Mouse (Mus musculus) heart, adult 2 months (tissue): ENCODE measurements around the gene Ddrgk1. TPM values are rescaled to one million over a fixed set of nuclear protein-coding genes. Genes with fewer than 3 reads are reported as not detected.

Source experiments
- DNase-seq, 2 experiments: peaks; one replicate each; pipeline ENCODE4 v3.0.0; 2021
- H3K27ac ChIP-seq: fragments of 200-600 bp; 2 replicates; pipeline ENCODE4 v1.8.1; 2022
- H3K27me3 ChIP-seq: fragments of 200-500 bp; 2 replicates; pipeline ENCODE4 v1.6.1; 2012; ENCODE audit warnings: mild to moderate bottlenecking, low read length, inconsistent platforms, mixed read lengths; ENCODE audit not compliant: control insufficient read depth, insufficient read depth
- H3K36me3 ChIP-seq: fragments of 200-500 bp; 2 replicates; pipeline ENCODE4 v1.6.1; 2012; ENCODE audit warnings: low read length, inconsistent platforms; ENCODE audit not compliant: control insufficient read depth, insufficient read depth
- H3K4me1 ChIP-seq: fragments of 200-500 bp; 2 replicates; pipeline ENCODE4 v1.6.1; 2011; ENCODE audit warnings: low read length; ENCODE audit not compliant: control insufficient read depth, insufficient read depth
- H3K4me3 ChIP-seq: fragments of 200-600 bp; 2 replicates; pipeline ENCODE4 v1.8.1; 2022
- H3K79me2 ChIP-seq: fragments of 200-500 bp; replicated peaks from 2 replicates; pipeline ENCODE4 v1.6.1; 2012; ENCODE audit warnings: mild to moderate bottlenecking, inconsistent platforms, low read length, moderate library complexity, mixed read lengths; ENCODE audit not compliant: control insufficient read depth, insufficient read depth
- H3K9ac ChIP-seq: fragments of 200-500 bp; 2 replicates; pipeline ENCODE4 v1.6.1; 2012; ENCODE audit warnings: low read depth, mild to moderate bottlenecking, control low read depth, inconsistent platforms, low read length, mixed read lengths
- CTCF ChIP-seq: fragments of 200-600 bp; IDR thresholded peaks from 2 replicates; pipeline ENCODE4 v1.8.1; 2022; ENCODE audit warnings: antibody characterized with exemption, mild to moderate bottlenecking, moderate library complexity
- EP300 ChIP-seq: fragments of 200-500 bp; IDR thresholded peaks from 2 replicates; pipeline ENCODE4 v1.6.1; 2011; ENCODE audit warnings: low read depth, low read length, control low read depth; ENCODE audit not compliant: insufficient read depth
- POLR2A ChIP-seq: fragments of 200-500 bp; IDR thresholded peaks from 2 replicates; pipeline ENCODE4 v1.6.1; 2011; ENCODE audit warnings: mild to moderate bottlenecking, low read depth, low read length, control low read depth; ENCODE audit not compliant: insufficient read depth
- WGBS: fragments of 180-500 bp; shearing (Covaris S2); methylation state at CpG from one replicate; pipeline ENCODE4 v1.1.7; 2018; 5-methylcytosine and 5-hydroxymethylcytosine counted together
- intact Hi-C: fragments of 180-260 bp; cut with DNase I; formaldehyde crosslinking; loops from one replicate; pipeline ENCODE4 v1.15.1; 2025
- long read RNA-seq: library from polyadenylated mRNA; stranded (forward); transcript quantifications from one replicate; pipeline ENCODE4 v2.0.0, GENCODE M21; 2021
- polyA plus RNA-seq: library from polyadenylated mRNA; depleted of rRNA; stranded (reverse); fragments of >200 nt; gene quantifications from 2 replicates; pipeline ENCODE4 v1.2.3, GENCODE M21; 2012; rRNA removed
- total RNA-seq, 2 experiments: library from RNA; stranded (reverse); gene quantifications; 2 replicates each; pipeline ENCODE4 v1.2.3; 2021

Ddrgk1 gene
- total RNA-seq (10 to 100 TPM; 71.1 to 96.0 TPM), polyA plus RNA-seq (35.2 and 47.0 TPM in 2 replicates)
- long read RNA-seq, transcript Ddrgk1-201 (9 exons, 1,238 nt), result major isoform, 49 of 57 reads
- long read RNA-seq, partial matches to known transcripts, result 4 of 57 reads
- long read RNA-seq, other reads (novel, unspliced or antisense), result 4 of 57 reads

GRCm38 (mm10) chr2:130664102-130664701 is at the start of gene Ddrgk1:
Gene Ddrgk1 (minus strand): TSS chr2:130664659.
- intact Hi-C loops, result loop anchor here (2.0 to 10.0 kb wide), 2 partner anchors 21 to 239 kb away; partner anchors contain the start of genes Lzts3, Pced1a and Vps16
- Histone ChIP-seq H3K27me3 (no peaks in the 10 kb centered on the region), H3K27ac (peak within 1 kb of the TSS; percentile 96), H3K9ac (peak within 1 kb of the TSS; percentile 98), H3K4me1 (peaks cover 14% of the 10 kb centered on the region), H3K4me3 (peak within 1 kb of the TSS; percentile 80), H3K79me2 (no peaks in the 10 kb centered on the region; the same call in none of the 2 replicates), H3K36me3 (no peaks in the 10 kb centered on the region)
- under 1% methylated on average over 40 of the region's 40 CpGs for WGBS
- TF ChIP-seq POLR2A (peak; percentile 88), EP300 (no peak), CTCF (peak; percentile 35)
- peak; percentile 95 to 96 for DNase-seq

- Histone ChIP-seq H3K36me3 (no peaks in the 10 kb centered on the region; the same call in 1 of the 2 replicates), H3K9ac (no peak overlapping the region), H3K27me3 (no peaks in the 10 kb centered on the region), H3K4me1 (peaks cover 4% of the 10 kb centered on the region; the same call in 1 of the 2 replicates), H3K27ac (no peak overlapping the region), H3K4me3 (no peak overlapping the region), H3K79me2 (no peaks in the 10 kb centered on the region)
- TF ChIP-seq CTCF (no peak), EP300 (no peak), POLR2A (no peak)
- no peak for DNase-seq
- intact Hi-C loops, result no loop called here
- 65% methylated on average over 10 of the region's 10 CpGs for WGBS
Measured at GRCm38 (mm10) chr2:130707057-130707456, 42.6 kb upstream of the Ddrgk1 start.

- WGBS, result 56% methylated on average over 4 of the region's 4 CpGs
- H3K4me1 ChIP-seq, result peaks cover 4% of the 10 kb centered on the region; the same call in 1 of the 2 replicates
- no peaks in the 10 kb centered on the region for H3K79me2 ChIP-seq
- H3K36me3 ChIP-seq, result no peaks in the 10 kb centered on the region; the same call in 1 of the 2 replicates
- intact Hi-C loops, result no loop called here
- DNase-seq, result no peak
- no peaks in the 10 kb centered on the region for H3K27me3 ChIP-seq
- H3K4me3 ChIP-seq, result no peak overlapping the region
- H3K27ac ChIP-seq, result no peak overlapping the region
- no peak for TF ChIP-seq EP300
- no peak for TF ChIP-seq CTCF
- TF ChIP-seq POLR2A, result no peak
- H3K9ac ChIP-seq, result no peak overlapping the region
Measured at GRCm38 (mm10) chr2:130706602-130707001, 42.1 kb upstream of the Ddrgk1 start.

GRCm38 (mm10) chr2:130705178-130705577 is 40.7 kb upstream of the Ddrgk1 start:
- Histone ChIP-seq H3K9ac (no peak overlapping the region), H3K27me3 (no peaks in the 10 kb centered on the region), H3K36me3 (no peaks in the 10 kb centered on the region; the same call in 1 of the 2 replicates), H3K27ac (no peak overlapping the region), H3K4me1 (peaks cover 4% of the 10 kb centered on the region; the same call in 1 of the 2 replicates), H3K79me2 (no peaks in the 10 kb centered on the region), H3K4me3 (no peak overlapping the region)
- TF ChIP-seq POLR2A (no peak), CTCF (no peak), EP300 (no peak)
- intact Hi-C loops, result no loop called here
- 77% methylated on average over 6 of the region's 6 CpGs for WGBS
- DNase-seq, result no peak

- Histone ChIP-seq H3K79me2 (no peaks in the 10 kb centered on the region), H3K4me3 (no peak overlapping the region), H3K36me3 (no peaks in the 10 kb centered on the region; the same call in 1 of the 2 replicates), H3K4me1 (peaks cover 4% of the 10 kb centered on the region; the same call in 1 of the 2 replicates), H3K27ac (no peak overlapping the region), H3K9ac (no peak overlapping the region), H3K27me3 (no peaks in the 10 kb centered on the region)
- 31% methylated on average over 9 of the region's 9 CpGs for WGBS
- TF ChIP-seq EP300, result no peak
- no peak for TF ChIP-seq CTCF
- TF ChIP-seq POLR2A, result no peak
- DNase-seq, result no peak
- intact Hi-C loops, result no loop called here
Measured at GRCm38 (mm10) chr2:130704040-130705001, 39.9 kb upstream of the Ddrgk1 start.
